Mouse (Mus musculus) bone marrow macrophage, adult 2 months (primary cell): ENCODE data around the gene Aqp11.

Experiments used
- CTCF ChIP-seq: IDR thresholded peaks from 2 replicates; pipeline ENCODE4 v1.5.1; 2012; ENCODE audit warnings: low read depth, mild to moderate bottlenecking, low read length, moderate library complexity
- POLR2A ChIP-seq: IDR thresholded peaks from 2 replicates; pipeline ENCODE4 v1.6.1; 2012; ENCODE audit warnings: mild to moderate bottlenecking, low read depth, low read length, borderline replicate concordance

GRCm38 (mm10) chr7:97730427-97730826, 7.7 kb downstream of the Aqp11 start:
- no peak for TF ChIP-seq CTCF
- no peak for TF ChIP-seq POLR2A
